Mouse (Mus musculus): ENCODE measurements at regions not wholly inside any gene's neighbourhood (a gene's known extent, or its start where the extent isn't known, plus 50 kb on each side); places are given as distances from the start of the nearest gene placed in this dataset.

DNA sequence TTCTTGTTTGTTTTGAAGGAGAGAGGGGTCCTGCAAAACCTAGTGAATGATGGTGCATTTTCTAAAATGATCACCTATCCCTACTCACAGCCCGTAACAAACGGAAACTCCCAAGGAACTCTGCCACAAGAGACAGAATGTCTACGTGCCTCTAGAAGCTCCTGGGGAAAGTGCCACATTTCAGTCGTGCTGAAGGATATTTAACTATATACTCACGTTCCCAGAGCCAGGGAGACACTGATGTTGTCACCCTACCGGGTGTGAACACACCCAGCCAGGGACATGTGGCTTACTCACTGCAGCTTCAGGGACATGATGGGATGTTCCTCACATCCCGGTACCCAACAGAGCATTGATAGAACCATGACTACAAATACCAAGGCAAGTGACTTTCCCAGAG lies 456.7 kb downstream of the Irx1 start:
- DNase-seq (ENCODE audit: low spot score in 2 of 2), result no peak

DNA sequence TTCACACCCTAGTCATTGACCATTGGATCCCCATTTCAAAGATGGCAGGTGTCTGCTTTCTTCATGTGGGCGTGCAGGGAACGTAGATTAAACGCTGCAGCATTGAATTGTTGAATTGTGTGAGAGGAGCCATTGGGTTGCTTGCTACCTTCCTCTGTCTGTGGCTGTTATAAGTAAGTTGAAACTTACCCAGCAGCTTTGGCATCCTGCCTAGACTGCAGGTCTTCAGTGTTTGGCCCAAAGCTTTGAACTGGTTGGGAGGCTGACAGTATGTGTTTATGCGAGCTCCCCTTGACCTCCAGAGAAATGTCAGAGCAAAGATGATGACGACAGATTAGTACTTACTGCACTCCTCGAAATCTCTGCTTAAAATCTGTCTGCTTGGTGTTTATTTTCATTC lies 473.8 kb downstream of the Irx1 start:
- DNase-seq (ENCODE audit: low spot score in 2 of 2), result no peak

- no peak for DNase-seq (ENCODE audit: low spot score in 2 of 2)
Observed at GRCm38 (mm10) chr13:71481205-71481604, 482.3 kb downstream of the Irx1 start.

- no peak for DNase-seq (ENCODE audit: low spot score in 2 of 2)
Observed at GRCm38 (mm10) chr13:71461552-71461951, 502.0 kb downstream of the Irx1 start.

- DNase-seq (ENCODE audit: low spot score in 2 of 2), result no peak
Observed at GRCm38 (mm10) chr13:71460607-71461006, 502.9 kb downstream of the Irx1 start.

DNA sequence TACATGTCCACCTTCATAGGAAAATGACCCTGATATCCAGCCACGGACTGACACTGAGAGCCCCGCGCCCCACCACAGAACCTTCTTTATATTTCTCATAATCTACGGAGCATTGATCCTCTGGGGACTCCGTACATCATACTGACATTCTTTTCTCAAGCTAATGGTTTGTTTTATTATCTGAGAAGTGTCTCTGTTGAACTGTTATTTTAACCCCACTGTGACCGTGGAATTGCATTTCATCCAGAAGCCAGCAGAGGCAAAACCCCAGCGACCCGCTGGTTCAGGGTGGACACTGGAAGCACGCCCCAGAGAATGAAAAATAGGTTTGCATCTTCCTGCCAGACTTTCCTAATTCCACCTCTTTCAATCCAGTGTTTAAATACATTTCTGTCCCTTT lies 503.4 kb downstream of the Irx1 start:
- no peak for DNase-seq (ENCODE audit: low spot score in 2 of 2)

GRCm38 (mm10) chr13:71459022-71459536 lies 504.4 kb downstream of the Irx1 start:
- no peak for DNase-seq (ENCODE audit: low spot score in 2 of 2)

GRCm38 (mm10) chr13:71458061-71458935 lies 505.2 kb downstream of the Irx1 start:
- DNase-seq (ENCODE audit: low spot score in 2 of 2), result peak; percentile 31 to 57

DNA sequence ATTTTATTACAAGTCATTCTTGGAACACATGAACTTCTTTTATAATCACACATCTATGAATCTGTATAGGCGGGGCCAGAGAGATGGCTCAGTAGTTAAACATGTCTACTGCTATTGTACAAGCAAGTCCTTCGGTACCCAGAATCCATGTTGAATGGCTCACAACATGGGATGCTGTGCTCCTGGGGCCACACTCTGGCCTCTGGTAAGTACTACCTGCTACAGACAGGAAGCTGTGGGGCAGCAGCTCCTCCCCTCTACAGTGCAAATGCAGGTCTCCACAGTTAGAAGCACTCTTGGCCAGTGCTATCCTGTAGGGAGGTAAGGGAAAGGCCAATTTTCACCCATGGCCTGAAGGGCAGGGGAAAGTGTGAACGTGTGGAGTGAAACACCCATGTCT lies 506.0 kb downstream of the Irx1 start:
- no peak for DNase-seq (ENCODE audit: low spot score in 2 of 2)

DNA sequence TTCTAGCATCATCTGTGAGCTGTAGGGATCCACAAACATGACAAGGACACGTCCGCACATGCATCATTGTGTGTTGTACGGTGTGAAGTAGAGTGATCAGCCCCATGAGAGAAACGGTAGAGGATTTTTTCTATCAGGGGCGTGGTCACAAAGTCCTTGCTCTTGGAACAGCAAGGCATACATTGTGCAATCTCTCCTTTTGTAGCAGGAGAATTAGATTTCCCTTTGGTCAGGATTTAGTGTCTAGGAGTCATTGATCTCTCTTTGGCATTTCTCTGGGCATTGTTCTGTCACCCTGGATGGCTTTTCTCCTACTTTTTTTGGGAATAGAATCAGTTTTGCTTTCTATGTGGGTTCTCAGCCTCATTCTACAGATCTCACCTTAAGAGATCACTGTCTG lies 511.3 kb downstream of the Irx1 start:
- DNase-seq (ENCODE audit: low spot score in 2 of 2), result no peak

- DNase-seq (ENCODE audit: low spot score in 2 of 2), result no peak
Observed at GRCm38 (mm10) chr13:71437601-71438099, 525.9 kb downstream of the Irx1 start.

DNA sequence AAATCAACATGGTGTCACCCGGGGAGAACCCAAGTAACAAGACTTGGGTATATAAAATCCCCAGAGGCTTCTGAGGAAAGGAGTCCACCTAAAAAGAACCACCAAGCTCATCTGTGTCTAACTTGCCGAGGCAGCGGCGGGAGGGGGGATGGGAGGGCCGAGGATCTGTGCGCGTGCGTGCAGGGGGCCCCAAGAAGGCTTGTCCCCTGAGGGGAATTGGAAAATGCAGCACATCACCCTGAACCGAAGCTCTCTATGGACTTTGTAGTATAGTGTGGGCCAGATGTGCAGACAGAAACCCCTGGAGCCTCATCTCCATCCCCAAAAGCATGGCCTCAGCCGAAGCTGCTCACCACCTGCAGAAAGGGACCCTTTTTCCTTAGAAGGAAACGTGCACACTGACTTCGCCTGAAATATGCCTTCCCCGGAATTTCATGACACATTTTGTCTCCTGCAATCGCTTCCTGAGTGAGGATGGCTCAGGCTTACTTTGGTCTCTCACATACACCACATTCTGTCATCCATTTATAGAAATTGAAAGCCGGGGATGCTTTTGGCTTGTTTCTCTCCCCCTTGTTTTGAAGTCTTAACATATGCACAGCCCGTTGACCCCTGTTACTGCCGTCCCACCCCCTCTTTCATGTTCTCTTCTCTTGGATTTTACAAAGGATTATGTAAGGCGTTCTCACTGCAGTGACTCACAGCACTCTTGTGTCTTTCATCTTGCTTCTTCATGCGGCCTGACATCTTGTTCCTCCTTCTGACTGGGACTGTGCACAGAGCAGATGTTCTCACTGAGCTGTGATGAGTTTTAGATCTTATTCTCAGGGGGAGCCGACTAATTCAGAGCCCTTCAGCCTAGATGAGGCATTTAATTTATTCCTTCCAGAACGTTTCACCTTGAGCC lies 559.6 kb downstream of the Irx1 start:
- DNase-seq (ENCODE audit: low spot score in 2 of 2), result peak; percentile 14 to 16

- DNase-seq (ENCODE audit: low spot score in 2 of 2), result no peak
Observed at GRCm38 (mm10) chr13:71393716-71394309, 552.2 kb upstream of the Adamts16 start.

- no peak for DNase-seq (ENCODE audit: low spot score in 2 of 2)
Observed at GRCm38 (mm10) chr13:71378641-71379040, 537.0 kb upstream of the Adamts16 start.

- DNase-seq (ENCODE audit: low spot score in 2 of 2), result peak in 1 of 2 experiments; percentile 10
Observed at GRCm38 (mm10) chr13:71375909-71376606, 534.4 kb upstream of the Adamts16 start.

GRCm38 (mm10) chr13:71372701-71373685 lies 531.4 kb upstream of the Adamts16 start:
- no peak for DNase-seq (ENCODE audit: low spot score in 2 of 2)

DNA sequence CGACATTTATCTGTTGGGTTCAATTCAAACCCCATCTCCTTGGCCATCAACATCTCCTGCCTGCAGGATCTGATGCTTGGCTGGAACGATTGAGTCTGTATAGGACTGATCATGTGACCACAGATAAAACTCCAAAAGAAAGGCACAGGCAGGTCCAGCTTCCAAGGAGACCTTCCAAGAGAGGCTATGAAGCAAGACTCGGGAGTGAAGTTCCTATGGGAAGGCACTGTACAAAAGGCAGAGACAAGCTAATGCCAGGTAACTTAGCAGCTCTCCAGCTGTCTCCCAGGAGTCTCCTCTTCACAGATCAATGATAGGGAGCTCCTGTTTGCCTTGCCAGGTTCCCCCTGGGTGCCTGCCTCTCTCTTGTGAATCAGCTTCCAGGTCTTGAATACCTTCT lies 528.2 kb upstream of the Adamts16 start:
- DNase-seq (ENCODE audit: low spot score in 2 of 2), result no peak

GRCm38 (mm10) chr13:71365261-71365660 lies 523.6 kb upstream of the Adamts16 start:
- DNase-seq (ENCODE audit: low spot score in 2 of 2), result no peak

GRCm38 (mm10) chr13:71362311-71362710 lies 520.7 kb upstream of the Adamts16 start:
- DNase-seq (ENCODE audit: low spot score in 2 of 2), result no peak

DNA sequence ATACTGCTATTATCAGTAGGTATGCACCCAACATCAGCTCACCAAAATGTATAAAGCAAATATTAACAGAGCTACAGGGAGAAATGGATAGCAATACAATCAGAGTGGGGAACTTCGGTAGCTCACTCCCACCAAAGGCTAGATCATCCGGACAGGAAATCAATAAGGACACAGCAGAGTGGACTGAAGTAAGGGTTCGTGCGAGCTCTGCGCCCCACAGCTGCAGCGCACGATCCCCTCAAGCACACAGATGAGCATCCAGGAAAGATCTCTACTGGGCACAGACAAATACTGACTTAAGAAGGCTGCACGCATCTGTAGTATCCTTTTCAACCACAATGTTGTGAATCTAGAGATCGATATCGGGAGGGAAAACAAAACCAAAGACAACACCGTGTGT lies 517.5 kb upstream of the Adamts16 start:
- no peak for DNase-seq (ENCODE audit: low spot score in 2 of 2)
